Mouse (Mus musculus): ENCODE results near the gene Klhl7. TPM values are rescaled to one million over a fixed set of nuclear protein-coding genes. Genes with fewer than 3 reads are reported as not detected.

Klhl7 gene
- 46.8 and 51.1 TPM in 2 replicates for polyA plus RNA-seq (2016; fragmentation: Nextera tagmentation; extraction: Ambion mirVana)

DNA sequence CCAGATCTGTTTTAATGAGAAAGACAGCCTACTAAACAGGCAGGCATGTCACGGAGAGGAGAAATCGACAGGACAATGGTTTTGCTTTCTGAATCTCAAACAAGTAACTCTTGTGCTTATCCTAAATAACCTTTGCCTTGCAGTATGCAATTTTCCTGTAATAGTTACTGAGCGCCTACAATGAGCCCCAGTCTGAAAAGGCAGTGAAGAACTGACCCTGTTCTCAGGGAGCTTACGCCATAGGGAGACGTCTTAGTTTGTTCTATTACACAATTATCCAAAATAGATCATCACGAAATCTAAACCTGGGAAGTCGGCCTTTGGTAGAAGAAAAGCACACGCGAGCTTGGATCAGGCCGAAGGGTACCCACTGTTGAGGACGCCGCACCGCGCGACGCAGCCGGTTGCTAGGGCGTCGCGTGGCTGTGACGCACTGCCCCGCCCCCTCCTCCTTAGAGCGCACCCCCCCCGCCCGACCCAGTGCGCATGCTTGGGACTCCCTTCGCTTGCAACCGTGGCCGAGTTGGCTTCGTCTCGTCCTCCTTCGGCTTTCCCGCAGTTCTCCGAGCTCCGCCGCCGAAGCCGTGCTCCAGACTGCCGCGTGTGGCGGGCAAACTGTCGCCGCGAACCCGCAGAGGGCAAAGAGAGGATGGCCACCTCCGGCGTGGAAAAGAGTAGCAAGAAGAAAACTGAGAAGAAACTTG is at the start of gene Klhl7:
Gene Klhl7 (plus strand): TSS at position 500 of the 704 bp plus-strand sequence.
- Histone ChIP-seq H3K27ac (peak within 1 kb of the TSS; percentile 95), H3K4me3 (peak within 1 kb of the TSS; percentile 92), H3K27me3 (ENCODE audit: low read depth, poor library complexity, severe bottlenecking) (no peaks in the 10 kb centered on the region), H3K36me3 (0 out of 2 replicates have a peak, but pooled peaks cover 3% of the 10 kb centered on the region), H3K4me1 (peaks cover 4% of the 10 kb centered on the region), H3K9me3 (replicated peaks) (no peaks in the 10 kb centered on the region)
- WGBS = 1% methylated on average over 47 of the region's 47 CpGs
- DNase-seq (ENCODE audit: low spot score) = peak; percentile 96

DNA sequence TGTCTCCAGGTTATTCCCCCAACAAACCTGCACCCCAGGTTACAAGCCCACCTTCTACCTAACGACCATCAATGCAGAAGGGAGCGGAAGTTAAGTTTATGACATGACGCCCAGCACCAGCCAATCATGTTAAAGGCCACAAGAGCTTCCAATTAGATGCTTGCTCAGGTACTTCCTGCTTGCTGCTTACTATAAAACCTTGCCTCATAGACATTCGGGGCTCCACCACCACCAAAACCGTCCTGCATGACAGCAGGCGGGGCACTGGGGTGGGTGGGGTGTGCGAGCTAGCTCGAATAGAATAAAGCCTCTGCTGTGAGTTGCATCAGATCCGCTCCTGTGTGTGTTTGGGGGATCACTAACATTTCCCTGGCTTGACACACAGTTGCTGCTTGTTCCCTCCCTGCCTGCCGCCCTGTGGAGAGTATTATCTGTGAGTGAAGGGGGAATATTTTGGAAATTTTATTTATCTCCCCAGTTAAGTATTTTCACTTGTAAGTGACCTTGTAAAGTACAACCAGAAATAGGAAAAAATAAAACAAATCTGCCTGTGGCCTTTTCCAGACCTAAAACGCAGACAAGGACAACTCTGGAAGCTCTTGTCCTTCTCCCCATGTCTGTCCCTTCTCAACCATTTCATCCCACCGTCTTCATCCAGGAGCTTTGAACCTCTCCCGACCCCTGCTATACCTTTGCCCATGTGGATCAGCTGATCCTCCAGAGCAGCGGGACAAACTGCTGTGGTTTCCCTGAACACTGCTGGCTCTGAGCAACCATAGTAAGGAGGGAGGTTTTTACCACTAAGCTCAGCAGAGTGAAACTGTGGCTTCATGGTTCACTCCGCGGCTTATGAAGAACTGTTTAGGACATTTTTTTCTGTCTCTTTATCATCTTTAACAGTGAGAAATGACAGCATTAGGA is 48.4 kb upstream of the Klhl7 start:
- 68% methylated on average over 16 of the region's 16 CpGs for WGBS
- Histone ChIP-seq H3K27me3 (ENCODE audit: low read depth, poor library complexity, severe bottlenecking) (no peaks in the 10 kb centered on the region), H3K4me1 (peaks cover 5% of the 10 kb centered on the region), H3K9me3 (replicated peaks) (no peaks in the 10 kb centered on the region), H3K4me3 (no peak overlapping the region), H3K27ac (no peak overlapping the region), H3K36me3 (no peaks in the 10 kb centered on the region)
- peak; percentile 26 for DNase-seq (ENCODE audit: low spot score)

DNA sequence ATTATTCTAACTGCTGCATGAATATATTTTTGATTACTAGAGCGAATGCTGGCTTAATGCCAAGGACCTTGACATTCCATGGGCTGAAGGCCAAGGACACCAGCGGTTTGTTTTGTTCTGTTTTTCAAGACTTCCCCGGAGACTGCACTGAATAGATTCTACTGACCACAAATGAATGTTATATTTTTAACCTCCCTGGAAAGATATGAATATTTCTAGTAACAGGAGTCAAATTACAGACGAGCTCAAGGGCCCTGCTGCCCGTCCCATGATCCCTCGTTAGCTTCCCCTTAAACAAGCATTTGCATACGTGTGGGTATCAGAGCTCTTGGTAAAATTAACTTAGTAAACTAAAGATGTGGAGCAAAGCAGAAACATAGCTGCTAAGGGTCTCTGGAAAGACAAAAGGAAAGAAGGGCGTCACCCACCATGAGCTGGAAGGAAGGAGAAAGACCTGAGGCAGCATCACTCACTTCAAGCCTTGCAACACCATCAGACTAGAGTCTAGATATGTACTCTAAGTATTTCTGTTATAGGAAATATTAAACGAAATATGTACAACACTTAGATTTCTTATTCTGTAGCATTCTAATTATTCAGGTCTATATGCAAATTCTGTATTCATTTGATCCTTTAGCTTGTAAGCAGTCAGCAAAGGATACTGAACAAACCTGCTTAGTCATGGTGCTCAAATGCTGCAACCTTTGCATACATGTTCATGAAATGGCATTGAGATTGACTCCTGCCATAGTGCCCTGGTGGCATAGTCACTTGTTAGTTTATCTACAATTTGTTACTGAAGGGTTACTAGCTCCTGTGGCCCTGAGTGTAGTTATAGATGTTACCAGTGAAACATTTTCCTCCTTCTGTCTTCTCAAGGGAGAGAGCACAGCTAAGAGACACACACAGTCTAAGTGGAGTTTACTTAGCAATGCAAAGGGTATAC is 46.9 kb upstream of the Klhl7 start:
- 87% methylated on average over 9 of the region's 9 CpGs for WGBS
- no peak overlapping the region for H3K27ac ChIP-seq

DNA sequence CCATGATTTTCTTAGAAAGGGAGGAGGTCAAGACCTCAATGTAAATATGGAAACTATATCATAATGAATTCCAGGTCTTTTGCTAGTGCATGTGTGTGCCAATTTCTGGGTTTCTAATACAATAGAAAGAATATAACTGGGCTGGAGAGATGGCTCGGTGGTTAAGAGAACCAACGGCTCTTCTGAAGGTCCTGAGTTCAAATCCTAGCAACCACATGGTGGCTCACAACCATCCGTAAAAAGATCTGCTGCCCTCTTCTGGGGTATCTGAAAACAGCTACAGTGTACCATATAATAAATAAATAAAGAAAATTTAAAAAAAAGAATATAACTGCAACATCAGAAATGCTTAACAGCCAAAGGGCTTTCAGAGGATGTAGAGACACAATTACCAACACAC is 46.0 kb upstream of the Klhl7 start:
- no peak overlapping the region for H3K27ac ChIP-seq
- no peaks in the 10 kb centered on the region for H3K9me3 ChIP-seq (replicated peaks)
- DNase-seq (ENCODE audit: low spot score) = no peak
- WGBS = 88% methylated on average over 3 of the region's 3 CpGs
- no peaks in the 10 kb centered on the region for H3K36me3 ChIP-seq
- no peak overlapping the region for H3K4me3 ChIP-seq
- H3K4me1 ChIP-seq = peaks cover 5% of the 10 kb centered on the region
- H3K27me3 ChIP-seq (ENCODE audit: low read depth, poor library complexity, severe bottlenecking) = no peaks in the 10 kb centered on the region

More for the DNA sequence above, 46.9 kb upstream of the Klhl7 start:
- peak; percentile 18 for DNase-seq (ENCODE audit: low spot score)
- no peaks in the 10 kb centered on the region for H3K9me3 ChIP-seq (replicated peaks)
- H3K4me3 ChIP-seq = no peak overlapping the region
- H3K36me3 ChIP-seq = no peaks in the 10 kb centered on the region
- peaks cover 5% of the 10 kb centered on the region for H3K4me1 ChIP-seq
- H3K27me3 ChIP-seq (ENCODE audit: low read depth, poor library complexity, severe bottlenecking) = no peaks in the 10 kb centered on the region

DNA sequence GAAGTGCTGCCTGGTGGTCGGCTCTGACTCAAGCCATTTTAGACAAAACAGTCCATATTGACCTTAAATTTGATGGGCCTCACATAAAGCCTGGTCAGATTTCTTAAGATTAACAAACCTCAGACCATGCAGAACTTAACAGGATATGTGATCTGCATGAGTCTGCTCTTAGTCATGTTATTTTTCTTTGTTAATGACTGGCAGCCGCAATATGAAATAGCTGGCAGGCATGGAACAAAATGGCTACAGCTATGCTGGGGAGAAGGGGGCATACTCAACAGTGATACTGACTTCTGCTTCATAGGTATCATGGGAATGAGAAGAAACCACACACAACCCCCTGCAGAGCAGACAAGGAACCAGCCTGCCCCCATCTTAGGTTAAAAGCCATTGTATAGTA is 43.5 kb upstream of the Klhl7 start:
- DNase-seq (ENCODE audit: low spot score) = no peak
- no peak overlapping the region for H3K27ac ChIP-seq
- 89% methylated on average over 2 of the region's 2 CpGs for WGBS
- H3K27me3 ChIP-seq (ENCODE audit: low read depth, poor library complexity, severe bottlenecking) = no peaks in the 10 kb centered on the region
- no peak overlapping the region for H3K4me3 ChIP-seq
- H3K4me1 ChIP-seq = peaks cover 2% of the 10 kb centered on the region
- no peaks in the 10 kb centered on the region for H3K9me3 ChIP-seq (replicated peaks)
- no peaks in the 10 kb centered on the region for H3K36me3 ChIP-seq

DNA sequence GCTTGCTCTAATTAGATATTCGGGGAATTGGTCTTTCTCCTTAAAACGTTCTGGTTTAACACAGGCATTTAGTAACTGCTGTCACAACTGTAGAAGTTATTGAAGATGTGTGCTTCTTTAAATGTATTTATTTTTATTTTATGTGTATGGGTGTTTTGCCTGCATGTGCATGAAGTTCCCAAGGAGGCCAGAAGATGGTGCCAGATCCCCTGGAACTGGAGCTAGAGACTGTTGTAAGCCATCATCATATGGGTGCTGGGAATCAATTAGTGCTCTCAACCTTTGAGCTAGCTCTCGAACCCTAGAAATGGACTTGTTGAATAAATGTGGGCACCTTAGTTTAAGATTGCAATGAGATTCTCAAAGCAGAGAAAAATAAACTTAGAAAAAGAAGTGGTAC is 42.8 kb upstream of the Klhl7 start:
- WGBS = 72% methylated on average over 3 of the region's 3 CpGs
- no peak overlapping the region for H3K4me3 ChIP-seq
- H3K36me3 ChIP-seq = no peaks in the 10 kb centered on the region
- H3K4me1 ChIP-seq = no peaks in the 10 kb centered on the region
- H3K9me3 ChIP-seq (replicated peaks) = no peaks in the 10 kb centered on the region
- no peak overlapping the region for H3K27ac ChIP-seq
- H3K27me3 ChIP-seq (ENCODE audit: low read depth, poor library complexity, severe bottlenecking) = no peaks in the 10 kb centered on the region
- no peak for DNase-seq (ENCODE audit: low spot score)

DNA sequence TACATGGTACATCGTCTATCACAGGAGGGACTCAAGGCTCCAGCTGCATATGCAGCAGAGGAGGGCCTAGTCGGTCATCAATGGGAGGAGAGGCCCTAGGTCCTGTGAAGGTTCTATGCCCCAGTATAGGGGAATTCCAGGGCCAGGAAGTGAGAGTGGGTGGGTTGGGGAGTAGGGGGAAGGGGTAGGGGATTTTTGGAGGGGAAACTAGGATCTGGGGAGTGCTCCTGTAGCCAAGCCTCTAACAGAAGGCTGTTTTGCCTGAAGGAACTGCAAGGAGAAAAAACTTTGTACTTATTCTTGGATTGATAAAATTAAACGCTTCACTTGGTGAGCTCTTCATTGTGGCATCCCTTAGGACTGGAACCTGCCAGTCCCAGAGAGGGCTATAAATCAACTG is 39.5 kb upstream of the Klhl7 start:
- WGBS = 67% methylated on average over 3 of the region's 3 CpGs
- H3K27ac ChIP-seq = no peak overlapping the region
- no peaks in the 10 kb centered on the region for H3K36me3 ChIP-seq
- no peaks in the 10 kb centered on the region for H3K4me1 ChIP-seq
- H3K4me3 ChIP-seq = no peak overlapping the region
- no peaks in the 10 kb centered on the region for H3K9me3 ChIP-seq (replicated peaks)
- H3K27me3 ChIP-seq (ENCODE audit: low read depth, poor library complexity, severe bottlenecking) = no peaks in the 10 kb centered on the region
- no peak for DNase-seq (ENCODE audit: low spot score)

DNA sequence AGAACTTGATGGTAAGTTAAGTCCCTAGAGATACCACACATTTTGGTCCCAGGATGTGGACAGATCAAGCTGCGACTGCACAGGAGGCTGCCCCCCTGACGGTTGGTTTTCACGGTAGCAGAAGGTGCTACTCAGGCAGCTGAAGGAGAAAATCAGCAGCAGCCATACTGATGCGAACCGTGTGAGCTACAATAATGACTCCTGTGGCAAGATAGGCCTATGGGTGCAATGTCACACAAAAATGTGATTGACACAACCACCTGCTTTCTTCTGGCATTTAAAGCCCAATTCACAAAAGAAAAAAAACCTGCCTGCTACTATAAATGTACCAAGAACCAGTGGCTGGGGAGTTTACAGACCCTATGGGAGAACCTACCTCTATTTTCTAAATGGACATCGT is 37.4 kb upstream of the Klhl7 start:
- Histone ChIP-seq H3K36me3 (no peaks in the 10 kb centered on the region), H3K27me3 (ENCODE audit: low read depth, poor library complexity, severe bottlenecking) (no peaks in the 10 kb centered on the region), H3K4me3 (no peak overlapping the region), H3K4me1 (no peaks in the 10 kb centered on the region), H3K27ac (no peak overlapping the region), H3K9me3 (replicated peaks) (no peaks in the 10 kb centered on the region)
- DNase-seq (ENCODE audit: low spot score) = no peak
- 83% methylated on average over 6 of the region's 6 CpGs for WGBS

DNA sequence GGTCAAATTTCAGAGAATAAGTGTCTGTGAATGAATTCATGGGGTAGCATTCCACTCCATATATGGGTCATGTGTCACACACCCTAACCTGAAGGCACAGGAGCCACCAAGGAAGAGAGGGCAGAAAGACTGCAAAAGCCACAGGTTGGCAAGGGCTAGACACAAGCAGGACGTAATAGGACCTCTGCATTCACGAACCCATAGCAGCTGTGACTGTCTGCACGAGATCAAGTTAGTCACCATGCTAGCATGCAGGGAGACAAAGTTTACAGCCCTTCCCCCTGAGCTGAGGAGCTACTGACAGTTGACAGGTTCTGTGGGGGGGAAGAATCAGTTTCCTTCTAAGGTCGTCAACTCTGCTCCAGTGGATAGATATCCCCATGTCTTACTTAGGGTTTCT is 36.9 kb upstream of the Klhl7 start:
- WGBS = 74% methylated on average over 4 of the region's 4 CpGs
- H3K27ac ChIP-seq = no peak overlapping the region
- H3K27me3 ChIP-seq (ENCODE audit: low read depth, poor library complexity, severe bottlenecking) = no peaks in the 10 kb centered on the region
- H3K9me3 ChIP-seq (replicated peaks) = no peaks in the 10 kb centered on the region
- H3K4me1 ChIP-seq = no peaks in the 10 kb centered on the region
- no peak for DNase-seq (ENCODE audit: low spot score)
- no peak overlapping the region for H3K4me3 ChIP-seq
- no peaks in the 10 kb centered on the region for H3K36me3 ChIP-seq

DNA sequence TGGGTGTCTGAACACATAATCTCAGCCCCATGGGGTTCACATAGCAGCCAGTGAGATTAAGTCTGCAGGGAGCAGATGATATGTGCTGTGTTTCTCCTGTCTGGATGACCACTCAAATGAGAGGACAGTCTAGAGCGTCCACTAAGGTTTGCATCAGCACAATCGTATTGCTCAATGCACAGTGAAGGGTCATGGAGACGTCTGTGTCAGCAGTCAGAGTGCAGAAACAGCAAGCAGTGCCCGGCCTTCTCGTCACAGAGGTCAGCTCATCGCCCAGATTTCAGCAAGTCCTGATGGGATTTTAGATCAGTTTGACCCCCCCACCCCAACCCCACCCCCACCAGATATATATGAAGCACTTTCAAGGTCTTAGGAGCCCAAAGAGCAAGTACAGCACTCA is 31.4 kb upstream of the Klhl7 start:
- no peak overlapping the region for H3K4me3 ChIP-seq
- no peak overlapping the region for H3K27ac ChIP-seq
- 0 out of 2 replicates have a peak, but pooled peaks cover 2% of the 10 kb centered on the region for H3K4me1 ChIP-seq
- H3K27me3 ChIP-seq (ENCODE audit: low read depth, poor library complexity, severe bottlenecking) = no peaks in the 10 kb centered on the region
- no peaks in the 10 kb centered on the region for H3K9me3 ChIP-seq (replicated peaks)
- WGBS = 84% methylated on average over 6 of the region's 6 CpGs
- no peaks in the 10 kb centered on the region for H3K36me3 ChIP-seq
- DNase-seq (ENCODE audit: low spot score) = no peak

DNA sequence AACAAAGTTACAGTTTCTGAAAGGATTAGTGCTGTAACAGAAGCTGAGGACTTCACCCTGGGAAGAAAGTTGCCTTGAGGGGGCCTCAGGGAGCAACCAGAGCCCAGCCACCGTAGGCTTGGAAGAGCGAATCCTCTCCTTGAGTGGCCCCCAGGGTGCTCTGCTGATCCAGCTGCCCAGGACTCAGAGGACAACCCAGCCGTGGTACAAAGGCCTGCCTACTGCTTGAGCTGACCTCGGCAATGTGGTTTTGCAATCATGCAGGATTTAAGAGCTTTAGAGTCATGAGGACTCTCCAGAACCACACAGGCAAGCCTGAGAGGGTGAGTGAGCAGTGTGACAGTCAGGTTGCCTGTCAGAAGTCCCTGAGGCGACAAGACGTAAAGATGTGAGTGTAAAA is 28.4 kb upstream of the Klhl7 start:
- Histone ChIP-seq H3K27ac (no peak overlapping the region), H3K36me3 (no peaks in the 10 kb centered on the region), H3K27me3 (ENCODE audit: low read depth, poor library complexity, severe bottlenecking) (no peaks in the 10 kb centered on the region), H3K4me3 (no peak overlapping the region), H3K9me3 (replicated peaks) (no peaks in the 10 kb centered on the region), H3K4me1 (peaks cover 7% of the 10 kb centered on the region)
- DNase-seq (ENCODE audit: low spot score) = no peak
- WGBS = 75% methylated on average over 6 of the region's 6 CpGs

DNA sequence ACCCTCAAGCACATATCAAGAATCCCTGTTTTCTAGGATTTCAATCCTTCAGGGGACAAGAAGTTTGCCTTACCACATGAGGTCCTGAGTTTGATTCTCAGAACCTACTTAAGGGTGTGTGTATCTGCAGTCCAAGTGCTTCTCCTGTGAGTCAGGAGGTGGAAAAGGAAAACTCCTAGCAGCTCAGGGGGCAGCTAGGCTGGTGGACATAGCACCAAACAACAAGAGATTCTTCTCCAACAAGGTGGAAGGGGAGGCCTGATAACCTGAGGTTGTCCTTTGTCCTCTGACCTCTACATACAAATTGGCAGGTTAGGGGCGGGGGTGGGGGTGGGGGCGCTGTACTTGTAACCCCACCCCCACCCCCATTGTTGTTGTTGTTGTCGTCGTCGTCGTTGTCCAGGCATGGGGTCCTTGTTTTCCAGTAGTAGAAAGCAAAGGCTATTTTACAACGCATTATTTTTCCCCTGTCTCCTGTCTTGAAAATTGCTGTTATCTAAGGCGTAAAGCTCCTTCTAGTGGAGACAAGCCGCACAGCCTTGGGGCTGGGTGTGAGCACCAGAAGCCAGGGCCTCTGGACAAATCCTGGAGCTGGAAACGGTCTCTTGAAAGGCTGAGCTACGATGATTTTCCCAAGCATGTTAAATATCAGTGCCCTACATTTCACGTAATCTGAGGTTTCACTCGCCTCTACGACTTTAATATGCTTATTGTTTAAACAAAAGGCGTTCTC is 23.3 kb upstream of the Klhl7 start:
- 4% methylated on average over 15 of the region's 15 CpGs for WGBS
- no peaks in the 10 kb centered on the region for H3K9me3 ChIP-seq (replicated peaks)
- peak overlapping the region; percentile 74 for H3K27ac ChIP-seq

More for the DNA sequence above, 23.3 kb upstream of the Klhl7 start:
- Histone ChIP-seq H3K4me3 (peak overlapping the region; percentile 34), H3K27me3 (ENCODE audit: low read depth, poor library complexity, severe bottlenecking) (no peaks in the 10 kb centered on the region), H3K4me1 (peaks cover 8% of the 10 kb centered on the region), H3K36me3 (no peaks in the 10 kb centered on the region)
- peak; percentile 56 for DNase-seq (ENCODE audit: low spot score)
